Mouse (Mus musculus) v-Abl transformed pro-B cells (cell line): Measurements from ENCODE around the gene Bms1.

Experiments used
- in situ Hi-C, 2 experiments: fragments of 400-800 bp; cut with MboI; formaldehyde crosslinking; loops; one replicate each; pipeline ENCODE4 v1.15.1; 2025; ENCODE audit not compliant: unreplicated experiment in 2 of 2

Bms1 gene

GRCm38 (mm10) chr6:118419050-118419920, at the start of gene Bms1:
Bms1 (minus strand) TSS chr6:118419474.
- in situ Hi-C loops: loop anchor here (10.0 to 25.0 kb wide), 3 partner anchors 564 to 1018 kb away; partner anchors contain the start of gene Lrtm2 (in 1 of the 2)

GRCm38 (mm10) chr6:118462069-118462705, 42.9 kb upstream of the Bms1 start:
- in situ Hi-C loops: no loop called here

GRCm38 (mm10) chr6:118457726-118458125, 38.5 kb upstream of the Bms1 start:
- in situ Hi-C loops: no loop called here

- in situ Hi-C loops: no loop called here
These were observed 35.9 kb upstream of the Bms1 start, which contains the start of gene Zfp248 for GRCm38 (mm10) chr6:118455042-118455631. Zfp248 (minus strand) TSS chr6:118455528.

- in situ Hi-C loops: no loop called here
These were observed 35.2 kb upstream of the Bms1 start for GRCm38 (mm10) chr6:118454452-118454851.

- in situ Hi-C loops: no loop called here
These were observed 12.2 kb upstream of the Bms1 start for GRCm38 (mm10) chr6:118431502-118431901.

GRCm38 (mm10) chr6:118426666-118427065, 7.4 kb upstream of the Bms1 start:
- in situ Hi-C loops: no loop called here

GRCm38 (mm10) chr6:118410428-118410827, 8.8 kb downstream of the Bms1 start:
- in situ Hi-C loops: loop anchor here (10.0 to 25.0 kb wide), 3 partner anchors 556 to 1027 kb away; partner anchors contain the start of gene Lrtm2 (in 1 of the 2)

GRCm38 (mm10) chr6:118408510-118408909, 10.8 kb downstream of the Bms1 start:
- in situ Hi-C loops: loop anchor here (25.0 kb wide), 2 partner anchors 929 to 1029 kb away; partner anchors contain the start of gene Lrtm2 (in 1 of the 2)

- in situ Hi-C loops: loop anchor here (25.0 kb wide), 2 partner anchors 931 to 1031 kb away; partner anchors contain the start of gene Lrtm2 (in 1 of the 2)
These were observed 12.9 kb downstream of the Bms1 start for GRCm38 (mm10) chr6:118406421-118406820.

- in situ Hi-C loops: no loop called here
These were observed 28.5 kb downstream of the Bms1 start for GRCm38 (mm10) chr6:118390746-118391145.

GRCm38 (mm10) chr6:118385962-118386361, 33.3 kb downstream of the Bms1 start:
- in situ Hi-C loops: loop anchor here (5.0 to 10.0 kb wide), 2 partner anchors 324 to 541 kb away; partner anchors contain the start of gene Zfp637 (in 1 of the 2)

GRCm38 (mm10) chr6:118381234-118381633, 38.0 kb downstream of the Bms1 start:
- in situ Hi-C loops: loop anchor here (5.0 to 10.0 kb wide), 4 partner anchors 314 to 536 kb away; partner anchors contain the start of gene Zfp637 (in 1 of the 2)

GRCm38 (mm10) chr6:118380630-118381029, 38.6 kb downstream of the Bms1 start:
- in situ Hi-C loops: loop anchor here (5.0 to 10.0 kb wide), 4 partner anchors 313 to 536 kb away; partner anchors contain the start of gene Zfp637 (in 1 of the 2)

- in situ Hi-C loops: loop anchor here (5.0 to 10.0 kb wide), 7 partner anchors 197 to 535 kb away; partner anchors contain the start of genes Fxyd4 (in 1 of the 2) and Zfp637 (in 1 of the 2)
These were observed 39.7 kb downstream of the Bms1 start for GRCm38 (mm10) chr6:118379451-118380167.

- in situ Hi-C loops: loop anchor here (5.0 to 10.0 kb wide), 3 partner anchors 195 to 443 kb away; partner anchors contain the start of gene Fxyd4 (in 1 of the 2)
These were observed 41.7 kb downstream of the Bms1 start for GRCm38 (mm10) chr6:118377611-118378010.

- in situ Hi-C loops: loop anchor here (5.0 to 10.0 kb wide), 3 partner anchors 194 to 441 kb away; partner anchors contain the start of gene Fxyd4 (in 1 of the 2)
These were observed 43.3 kb downstream of the Bms1 start for GRCm38 (mm10) chr6:118376023-118376422.

- in situ Hi-C loops: loop anchor here (5.0 to 10.0 kb wide), 3 partner anchors 193 to 441 kb away; partner anchors contain the start of gene Fxyd4 (in 1 of the 2)
These were observed 43.8 kb downstream of the Bms1 start for GRCm38 (mm10) chr6:118375457-118375856.

- in situ Hi-C loops: loop anchor here (5.0 to 10.0 kb wide), 3 partner anchors 193 to 440 kb away; partner anchors contain the start of gene Fxyd4 (in 1 of the 2)
These were observed 44.2 kb downstream of the Bms1 start for GRCm38 (mm10) chr6:118375026-118375425.
